Mouse (Mus musculus) brain, embryonic 14.5 days (tissue): ENCODE measurements around the gene Rps11.

Source experiments
- CTCF ChIP-seq: fragments of 200-500 bp; IDR thresholded peaks from 2 replicates; pipeline ENCODE4 v1.5.1; 2012; ENCODE audit warnings: inconsistent platforms, mild to moderate bottlenecking, moderate library complexity, borderline replicate concordance; ENCODE audit not compliant: insufficient read depth, insufficient read length; ENCODE audit errors: extremely low read depth
- POLR2A ChIP-seq: fragments of 200-500 bp; IDR thresholded peaks from 2 replicates; pipeline ENCODE4 v1.6.1; 2012; ENCODE audit warnings: mild to moderate bottlenecking, inconsistent platforms, borderline replicate concordance; ENCODE audit not compliant: poor library complexity, insufficient read depth, insufficient read length, severe bottlenecking; ENCODE audit errors: extremely low read depth

- no peak for TF ChIP-seq CTCF
- TF ChIP-seq POLR2A: no peak
Measured at GRCm38 (mm10) chr7:45160866-45161265, 36.6 kb upstream of the Rps11 start.
